Mouse (Mus musculus) olfactory bulb, adult 2 months (tissue): ENCODE measurements around the gene Tmem184b. TPM values are rescaled to one million over a fixed set of nuclear protein-coding genes. Genes with fewer than 3 reads are reported as not detected.
A peak's percentile ranks its signal among the peaks of the same experiment; 100 is the strongest.

Experiments used
- H3K27ac ChIP-seq: fragments of 200-500 bp; 2 replicates; pipeline ENCODE4 v1.5.1; 2012; ENCODE audit warnings: low read depth, low read length; ENCODE audit not compliant: insufficient read depth
- H3K4me1 ChIP-seq: fragments of 200-500 bp; 2 replicates; pipeline ENCODE4 v1.6.1; 2012; ENCODE audit warnings: low read length; ENCODE audit not compliant: control insufficient read depth, insufficient read depth
- H3K4me3 ChIP-seq: fragments of 200-500 bp; 2 replicates; pipeline ENCODE4 v1.5.1; 2012; ENCODE audit warnings: mild to moderate bottlenecking, low read depth, low read length, moderate library complexity; ENCODE audit not compliant: insufficient read depth
- CTCF ChIP-seq: fragments of 200-500 bp; IDR thresholded peaks from 2 replicates; pipeline ENCODE4 v1.5.1; 2012; ENCODE audit warnings: low read depth, mild to moderate bottlenecking, low read length, moderate library complexity; ENCODE audit not compliant: insufficient read depth
- POLR2A ChIP-seq: fragments of 200-500 bp; IDR thresholded peaks from 2 replicates; pipeline ENCODE4 v1.6.1; 2012; ENCODE audit warnings: mild to moderate bottlenecking, low read depth, low read length, moderate library complexity; ENCODE audit not compliant: insufficient read depth
- WGBS: fragments of 180-500 bp; shearing (Covaris S2); methylation state at CpG from one replicate; pipeline ENCODE4 v1.1.7; 2018; 5-methylcytosine and 5-hydroxymethylcytosine counted together
- polyA plus RNA-seq: library from polyadenylated mRNA; stranded (reverse); fragments of >200 nt; gene quantifications from 2 replicates; pipeline ENCODE4 v1.2.4, GENCODE M21; 2012; ENCODE audit warnings: low replicate concordance; ENCODE audit not compliant: missing spikeins, insufficient read depth, insufficient read length

Gene Tmem184b
- polyA plus RNA-seq, 1 experiment, result not detected

DNA sequence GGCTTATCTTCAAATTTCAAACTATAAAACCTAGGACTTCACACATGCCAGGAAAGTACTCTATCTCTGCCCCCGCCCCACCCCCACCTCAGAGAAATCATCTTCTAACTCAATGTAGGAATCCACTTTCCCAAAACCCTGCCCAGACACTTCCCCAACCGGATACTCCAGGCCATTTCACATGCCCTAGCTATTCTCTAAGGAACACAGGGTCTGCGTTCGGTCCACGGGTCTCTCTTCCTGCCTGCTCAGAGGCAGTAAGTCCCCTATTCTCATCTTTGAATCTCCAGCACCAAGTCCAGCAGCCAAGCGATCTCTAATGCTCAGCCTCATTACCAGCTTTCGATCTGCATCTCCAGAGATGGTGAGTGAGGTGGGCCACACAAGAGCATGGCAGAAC is 23.7 kb downstream of the Tmem184b start:
- 0 out of 2 replicates have a peak overlapping the region, but pooled peaks have one; percentile 61 for H3K27ac ChIP-seq
- H3K4me1 ChIP-seq, result peaks cover 44% of the 10 kb centered on the region
- H3K4me3 ChIP-seq, result no peak overlapping the region
- WGBS, result 89% methylated on average over 7 of the region's 7 CpGs
- TF ChIP-seq CTCF (no peak), POLR2A (no peak)

DNA sequence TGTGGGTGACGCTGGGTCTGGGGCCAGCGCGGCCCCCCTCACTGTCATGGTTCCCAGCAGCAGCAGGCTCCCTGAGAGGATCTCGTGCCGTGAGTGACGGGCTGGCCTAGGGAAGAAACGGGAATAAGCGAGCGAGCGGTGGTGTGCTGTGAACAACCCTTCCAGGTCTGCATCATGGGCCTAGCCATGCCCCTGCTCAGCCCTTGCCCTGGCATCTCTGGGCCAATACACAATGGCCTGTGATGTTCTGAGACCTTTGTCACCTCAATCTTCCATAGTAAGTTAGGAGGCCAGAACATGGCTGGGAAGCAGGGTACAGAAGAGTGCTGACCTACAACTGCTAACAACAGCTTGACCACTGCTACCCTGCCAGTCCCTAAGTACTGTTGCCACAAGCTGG is 24.8 kb downstream of the Tmem184b start:
- Histone ChIP-seq H3K4me1 (peaks cover 44% of the 10 kb centered on the region), H3K27ac (no peak overlapping the region), H3K4me3 (no peak overlapping the region)
- TF ChIP-seq CTCF, result no peak
- no peak for TF ChIP-seq POLR2A
- WGBS, result 94% methylated on average over 10 of the region's 10 CpGs

DNA sequence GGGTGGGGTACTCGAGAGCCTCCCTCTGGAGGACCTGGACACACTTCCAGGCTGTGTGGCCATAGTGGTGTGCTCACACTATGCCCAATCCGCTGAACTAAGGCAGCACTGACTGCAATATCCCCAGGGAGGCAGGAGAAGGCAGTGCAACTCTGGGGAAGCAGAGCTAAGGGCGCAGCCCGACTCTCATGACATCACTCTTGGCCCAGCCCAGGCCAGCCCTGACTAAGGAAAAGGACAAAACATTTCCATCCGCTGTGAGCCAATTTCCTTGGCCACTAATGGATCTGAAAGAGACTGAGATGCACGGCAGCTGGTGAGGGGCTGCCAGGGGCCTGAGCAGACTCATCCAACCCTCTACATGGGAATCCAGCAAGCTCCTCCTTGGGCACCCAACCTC is 25.7 kb downstream of the Tmem184b start:
- Histone ChIP-seq H3K27ac (0 out of 2 replicates have a peak overlapping the region, but pooled peaks have one; percentile 20), H3K4me1 (peaks cover 44% of the 10 kb centered on the region), H3K4me3 (no peak overlapping the region)
- TF ChIP-seq CTCF (no peak), POLR2A (no peak)
- 45% methylated on average over 6 of the region's 6 CpGs for WGBS

DNA sequence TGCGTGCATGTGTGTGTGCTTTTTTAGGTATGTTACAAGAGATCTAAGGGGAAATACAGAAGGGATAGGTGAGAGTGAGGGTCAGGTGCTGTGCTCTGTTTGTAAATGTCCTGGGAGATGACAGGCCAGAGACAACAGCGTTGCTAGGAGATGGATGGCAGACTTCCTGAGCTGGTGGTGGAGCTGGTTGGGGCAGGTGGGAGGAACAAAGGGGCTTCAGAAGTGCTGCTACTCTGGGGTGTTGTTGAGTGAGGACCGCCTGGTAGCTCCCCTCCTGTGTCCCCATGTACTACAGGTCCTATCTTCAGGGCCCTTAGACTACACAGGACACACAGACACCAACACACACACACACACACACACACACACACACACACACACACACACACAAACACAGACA is 28.6 kb downstream of the Tmem184b start:
- 74% methylated on average over 3 of the region's 3 CpGs for WGBS
- H3K4me1 ChIP-seq, result peaks cover 20% of the 10 kb centered on the region
- H3K27ac ChIP-seq, result no peak overlapping the region
- H3K4me3 ChIP-seq, result no peak overlapping the region
- no peak for TF ChIP-seq POLR2A
- no peak for TF ChIP-seq CTCF

DNA sequence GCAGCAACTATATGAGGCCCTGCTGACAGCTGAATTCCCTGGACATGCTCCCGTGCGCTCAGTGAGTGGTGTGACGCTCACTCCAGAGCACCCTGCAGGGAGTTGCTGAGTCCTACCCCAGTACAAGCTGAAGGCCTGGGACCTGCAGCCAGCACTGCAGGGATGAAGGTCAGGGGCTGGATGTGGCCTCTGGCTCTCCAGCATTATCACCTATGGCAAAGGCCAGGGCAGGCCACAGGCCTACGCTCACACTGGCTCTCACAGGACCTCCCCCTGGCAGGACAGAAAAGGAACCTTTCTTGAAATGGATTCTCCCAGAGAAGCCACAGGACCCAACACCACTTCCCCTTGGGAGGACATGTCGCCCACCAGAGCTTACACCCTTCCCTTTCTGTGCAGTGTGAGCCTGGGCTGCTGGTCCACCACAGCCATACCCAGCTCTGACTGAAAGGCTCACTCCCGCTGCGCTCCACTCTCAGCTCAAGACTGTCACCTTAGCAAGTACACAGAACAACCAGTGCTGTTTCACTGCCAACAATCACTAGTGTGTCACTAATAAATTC is 33.0 kb downstream of the Tmem184b start:
- Histone ChIP-seq H3K27ac (no peak overlapping the region), H3K4me1 (peaks cover 15% of the 10 kb centered on the region; the same call in 1 of the 2 replicates), H3K4me3 (no peak overlapping the region)
- WGBS, result 81% methylated on average over 7 of the region's 7 CpGs
- TF ChIP-seq CTCF (no peak), POLR2A (no peak)

DNA sequence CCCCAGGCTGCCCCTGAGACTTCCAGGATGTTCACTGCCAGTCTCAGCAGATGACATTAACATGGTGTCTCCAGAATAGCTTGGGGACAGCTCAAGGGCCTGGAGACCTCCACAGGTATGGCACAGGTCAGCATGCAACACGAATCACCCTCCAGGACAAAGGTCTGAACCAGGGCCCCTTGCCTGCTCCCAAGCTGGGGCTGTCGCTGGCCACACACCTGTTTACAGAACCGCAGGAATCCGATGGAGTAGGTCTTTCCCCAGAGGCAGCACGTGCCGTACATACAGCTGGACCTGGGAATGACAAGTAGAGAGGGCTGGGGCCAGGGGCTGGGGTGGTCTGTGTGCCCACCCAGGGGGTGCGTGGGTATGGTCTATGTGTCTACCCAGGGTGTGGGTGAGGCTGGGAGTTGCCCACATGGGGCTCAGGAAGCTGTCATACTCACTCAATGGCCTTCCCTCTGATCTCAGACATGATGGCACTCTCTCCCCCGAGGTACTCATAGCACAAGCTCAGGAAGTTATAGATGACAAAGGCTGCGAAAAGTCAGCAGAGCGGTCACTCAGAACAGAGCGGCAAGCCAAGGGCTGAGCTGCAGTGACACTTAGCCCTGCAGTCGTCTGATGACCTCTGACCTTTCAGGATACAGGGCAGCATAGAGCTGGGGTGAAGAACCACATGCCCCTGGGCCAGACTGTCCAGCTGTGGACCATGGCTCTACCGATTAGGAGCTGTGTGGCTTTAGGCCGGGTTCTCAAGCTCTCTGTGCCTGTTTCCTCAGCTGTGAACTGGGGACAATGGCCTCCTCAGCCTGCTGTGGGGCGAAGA is 33.7 kb downstream of the Tmem184b start:
- Histone ChIP-seq H3K4me1 (peaks cover 15% of the 10 kb centered on the region; the same call in 1 of the 2 replicates), H3K27ac (no peak overlapping the region), H3K4me3 (no peak overlapping the region)
- no peak for TF ChIP-seq POLR2A
- no peak for TF ChIP-seq CTCF
- WGBS, result 82% methylated on average over 15 of the region's 15 CpGs

DNA sequence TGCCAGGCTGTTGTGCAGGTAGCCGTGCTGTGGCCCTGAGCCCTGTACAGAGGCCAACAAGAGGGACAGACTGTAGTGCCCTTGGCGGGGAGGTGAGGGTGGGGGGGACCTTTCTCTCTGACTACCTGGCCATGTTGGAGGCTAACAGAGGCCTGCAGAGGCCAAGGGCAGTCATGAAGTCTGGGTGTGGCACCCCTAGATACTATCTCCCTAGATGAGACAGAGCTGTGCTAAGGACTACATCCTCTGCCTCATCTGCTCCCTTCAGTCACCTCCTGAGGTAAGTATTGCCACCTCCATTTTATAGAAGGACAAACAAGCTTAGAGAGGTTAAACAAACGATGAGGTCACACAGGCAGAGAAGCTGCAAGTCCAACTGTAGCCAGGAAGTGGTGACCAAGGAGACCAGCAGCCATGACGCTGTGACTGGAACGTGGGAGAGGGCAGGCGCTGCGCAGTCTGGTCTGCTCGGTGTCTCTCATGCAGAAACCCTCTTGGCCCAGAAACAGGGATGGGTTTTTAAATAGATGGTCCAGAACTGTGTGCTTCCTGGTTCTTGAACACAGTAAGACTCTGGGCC is 34.4 kb downstream of the Tmem184b start:
- Histone ChIP-seq H3K4me3 (no peak overlapping the region), H3K27ac (no peak overlapping the region), H3K4me1 (peaks cover 15% of the 10 kb centered on the region; the same call in 1 of the 2 replicates)
- no peak for TF ChIP-seq CTCF
- no peak for TF ChIP-seq POLR2A
- 89% methylated on average over 8 of the region's 8 CpGs for WGBS

DNA sequence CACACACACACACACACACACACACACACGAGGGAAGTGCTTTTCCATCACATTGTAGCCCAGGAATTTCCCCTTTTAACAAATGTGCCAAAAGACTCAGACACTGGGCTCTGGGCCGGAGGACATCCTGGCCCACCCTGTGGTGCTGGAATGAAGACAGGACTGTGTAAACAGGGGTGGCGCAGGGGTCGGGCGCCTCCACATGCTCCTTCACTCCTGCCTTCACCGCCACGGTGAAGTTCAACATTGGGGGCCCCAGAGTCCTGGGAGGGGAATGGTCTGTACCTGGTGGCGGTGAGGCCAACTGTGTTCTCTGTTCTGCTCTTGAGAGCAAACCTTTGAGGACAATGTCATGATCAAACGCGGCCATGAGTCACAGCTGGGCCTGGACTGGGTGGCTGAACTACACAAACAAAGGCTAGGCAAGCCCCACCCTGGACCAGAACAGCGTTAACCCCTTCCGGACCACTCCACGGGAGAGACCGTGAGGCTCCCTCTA is 35.0 kb downstream of the Tmem184b start:
- no peak for TF ChIP-seq POLR2A
- TF ChIP-seq CTCF, result no peak
- H3K4me3 ChIP-seq, result no peak overlapping the region
- 67% methylated on average over 14 of the region's 14 CpGs for WGBS
- no peak overlapping the region for H3K27ac ChIP-seq
- peaks cover 15% of the 10 kb centered on the region; the same call in 1 of the 2 replicates for H3K4me1 ChIP-seq

DNA sequence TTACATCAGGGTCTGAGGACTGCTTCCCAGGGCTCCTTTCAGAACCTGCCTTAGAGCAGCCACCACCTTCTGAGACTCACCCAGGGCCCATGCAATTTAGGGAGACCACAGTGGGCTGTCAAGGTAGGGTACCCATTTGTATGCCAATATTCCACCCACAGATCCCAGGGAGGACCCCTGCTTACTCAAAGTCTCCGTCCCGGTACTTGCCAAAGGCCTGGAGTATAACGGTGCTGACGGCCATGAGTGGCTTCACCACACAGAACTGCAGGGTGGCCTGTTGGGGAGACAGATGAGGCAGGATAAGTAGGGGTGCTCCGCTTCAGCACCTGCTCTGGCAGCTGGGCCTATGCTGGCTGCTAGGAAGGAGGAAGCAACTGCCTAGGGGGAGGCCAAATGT is 37.0 kb downstream of the Tmem184b start:
- Histone ChIP-seq H3K4me1 (peaks cover 15% of the 10 kb centered on the region; the same call in 1 of the 2 replicates), H3K4me3 (no peak overlapping the region), H3K27ac (no peak overlapping the region)
- TF ChIP-seq POLR2A, result no peak
- no peak for TF ChIP-seq CTCF
- 68% methylated on average over 5 of the region's 5 CpGs for WGBS
